Mouse (Mus musculus): ENCODE results near the gene Ppm1a. TPM values are rescaled to one million over a fixed set of nuclear protein-coding genes. Genes with fewer than 3 reads are reported as not detected.

The Ppm1a gene
- polyA plus RNA-seq, 1 experiment = 216 TPM

GRCm38 (mm10) chr12:72749500-72749899 is 7.8 kb upstream of the Ppm1a start:
- Histone ChIP-seq H3K4me1 (ENCODE audit: control insufficient read depth, insufficient read depth, insufficient read length, low read length) (0 out of 2 replicates have a peak, but pooled peaks cover 2% of the 10 kb centered on the region), H3K27ac (replicated peaks; ENCODE audit: low read depth, low read length) (0 out of 2 replicates have a peak overlapping the region, but pooled peaks have one; percentile 14)

DNA sequence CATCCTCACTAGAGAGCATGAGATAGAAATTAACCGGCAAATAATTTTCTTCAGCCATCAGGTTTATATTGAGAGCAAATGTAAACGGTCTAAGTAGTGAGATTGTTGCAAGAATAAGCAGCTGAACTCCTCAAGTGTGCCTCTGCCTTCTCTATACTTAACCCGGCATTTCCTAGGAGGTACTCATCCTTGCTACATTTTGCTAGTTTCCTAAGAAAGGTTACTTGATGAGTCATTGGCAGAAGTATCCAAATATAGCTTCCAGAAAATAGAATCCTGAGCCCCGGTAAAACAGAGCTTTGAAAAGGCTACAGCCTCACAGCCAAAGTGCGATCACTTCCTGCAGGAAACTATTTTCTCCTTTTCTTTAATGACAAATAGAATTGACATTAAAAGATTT is 7.2 kb upstream of the Ppm1a start:
- H3K4me3 ChIP-seq (ENCODE audit: insufficient read depth, low read depth, low read length) = no peak overlapping the region
- H3K27ac ChIP-seq (replicated peaks; ENCODE audit: low read depth, low read length) = 0 out of 2 replicates have a peak overlapping the region, but pooled peaks have one; percentile 14

More at GRCm38 (mm10) chr12:72749500-72749899, 7.8 kb upstream of the Ppm1a start:
- H3K4me3 ChIP-seq (ENCODE audit: insufficient read depth, low read depth, low read length) = no peak overlapping the region

DNA sequence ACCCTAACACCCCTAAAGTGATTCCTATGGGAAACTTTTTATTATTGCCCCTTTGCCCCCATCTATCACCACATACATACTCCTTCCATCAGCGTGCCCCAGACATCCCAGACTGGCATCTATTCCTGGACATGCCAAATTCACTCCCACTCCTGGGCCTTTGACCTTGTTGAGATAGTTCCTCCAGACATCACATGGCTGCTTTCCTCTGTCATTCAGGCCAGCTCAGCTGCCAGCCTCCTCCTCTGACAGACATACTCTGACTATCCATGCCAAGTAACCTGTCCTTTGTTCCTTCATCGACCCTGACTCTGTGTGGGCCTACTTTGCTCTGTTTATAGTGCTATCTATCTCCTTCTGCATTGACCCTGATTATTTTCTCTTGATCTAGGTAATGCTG is 6.6 kb upstream of the Ppm1a start:
- no peak overlapping the region for H3K27ac ChIP-seq (replicated peaks; ENCODE audit: low read depth, low read length)

More for the DNA sequence above, 7.2 kb upstream of the Ppm1a start:
- 0 out of 2 replicates have a peak, but pooled peaks cover 2% of the 10 kb centered on the region for H3K4me1 ChIP-seq (ENCODE audit: control insufficient read depth, insufficient read depth, insufficient read length, low read length)

DNA sequence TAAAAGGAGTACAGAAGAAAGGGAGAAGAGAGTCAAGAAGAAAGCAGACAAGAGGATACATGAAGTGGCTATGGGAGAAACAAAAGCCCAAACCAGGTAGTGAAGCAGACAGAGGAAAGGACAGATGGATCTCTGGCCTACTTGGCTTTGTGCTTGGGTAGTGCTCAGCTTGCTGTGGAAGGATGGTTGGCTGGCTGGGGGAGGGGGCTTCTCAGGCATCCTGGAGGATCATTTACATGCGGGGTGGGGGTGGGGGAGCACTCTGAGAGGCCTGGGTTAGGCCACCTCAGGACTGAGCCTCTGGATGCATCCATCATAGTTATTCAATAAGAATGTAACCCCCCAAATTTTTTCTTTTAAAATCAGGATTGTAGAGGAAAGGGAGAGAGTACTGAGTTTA is 341 bp downstream of the Ppm1a start:
- Histone ChIP-seq H3K4me1 (ENCODE audit: control insufficient read depth, insufficient read depth, insufficient read length, low read length) (no peaks in the 10 kb centered on the region; the same call in none of the 2 replicates), H3K27ac (replicated peaks; ENCODE audit: low read depth, low read length) (no peak overlapping the region), H3K4me3 (ENCODE audit: insufficient read depth, low read depth, low read length) (no peak overlapping the region)

More for the DNA sequence above, 6.6 kb upstream of the Ppm1a start:
- H3K4me1 ChIP-seq (ENCODE audit: control insufficient read depth, insufficient read depth, insufficient read length, low read length) = 0 out of 2 replicates have a peak, but pooled peaks cover 2% of the 10 kb centered on the region
- no peak overlapping the region for H3K4me3 ChIP-seq (ENCODE audit: insufficient read depth, low read depth, low read length)

- Histone ChIP-seq H3K27ac (replicated peaks; ENCODE audit: low read depth, low read length) (no peak overlapping the region), H3K4me1 (ENCODE audit: control insufficient read depth, insufficient read depth, insufficient read length, low read length) (peaks cover 2% of the 10 kb centered on the region), H3K4me3 (ENCODE audit: insufficient read depth, low read depth, low read length) (no peak overlapping the region)
These were observed 2.7 kb downstream of the Ppm1a start for GRCm38 (mm10) chr12:72759956-72760355.

- H3K4me3 ChIP-seq (ENCODE audit: insufficient read depth, low read depth, low read length) = peak overlapping the region; percentile 95
- peak overlapping the region; percentile 83 for H3K27ac ChIP-seq (replicated peaks; ENCODE audit: low read depth, low read length)
- H3K4me1 ChIP-seq (ENCODE audit: control insufficient read depth, insufficient read depth, insufficient read length, low read length) = peaks cover 2% of the 10 kb centered on the region
These were observed 3.3 kb downstream of the Ppm1a start for GRCm38 (mm10) chr12:72760376-72761229.

DNA sequence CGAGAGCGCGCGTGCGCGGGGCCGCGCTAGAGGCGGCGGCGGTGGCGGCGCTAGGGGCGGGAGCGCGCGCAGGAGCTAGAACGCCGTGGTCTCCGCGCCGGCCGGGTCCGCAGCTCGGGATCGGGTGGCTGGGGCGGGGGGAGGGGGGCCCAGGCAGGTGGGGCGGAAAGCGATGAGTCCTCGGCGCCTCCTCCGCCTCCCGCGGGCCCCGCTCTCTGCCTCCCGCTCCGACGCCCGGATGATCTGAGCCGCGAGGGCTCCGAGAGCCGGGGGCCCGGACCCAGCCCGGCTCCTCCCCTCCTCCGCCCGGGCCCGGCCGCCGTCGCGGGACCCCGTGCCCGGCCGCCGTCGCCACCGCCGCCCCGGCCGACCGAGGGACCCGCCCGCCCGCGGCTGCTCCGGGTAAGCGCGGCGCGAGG is 4.0 kb downstream of the Ppm1a start:
- Histone ChIP-seq H3K4me3 (ENCODE audit: insufficient read depth, low read depth, low read length) (peak overlapping the region; percentile 95), H3K27ac (replicated peaks; ENCODE audit: low read depth, low read length) (peak overlapping the region; percentile 78), H3K4me1 (ENCODE audit: control insufficient read depth, insufficient read depth, insufficient read length, low read length) (peaks cover 2% of the 10 kb centered on the region)

DNA sequence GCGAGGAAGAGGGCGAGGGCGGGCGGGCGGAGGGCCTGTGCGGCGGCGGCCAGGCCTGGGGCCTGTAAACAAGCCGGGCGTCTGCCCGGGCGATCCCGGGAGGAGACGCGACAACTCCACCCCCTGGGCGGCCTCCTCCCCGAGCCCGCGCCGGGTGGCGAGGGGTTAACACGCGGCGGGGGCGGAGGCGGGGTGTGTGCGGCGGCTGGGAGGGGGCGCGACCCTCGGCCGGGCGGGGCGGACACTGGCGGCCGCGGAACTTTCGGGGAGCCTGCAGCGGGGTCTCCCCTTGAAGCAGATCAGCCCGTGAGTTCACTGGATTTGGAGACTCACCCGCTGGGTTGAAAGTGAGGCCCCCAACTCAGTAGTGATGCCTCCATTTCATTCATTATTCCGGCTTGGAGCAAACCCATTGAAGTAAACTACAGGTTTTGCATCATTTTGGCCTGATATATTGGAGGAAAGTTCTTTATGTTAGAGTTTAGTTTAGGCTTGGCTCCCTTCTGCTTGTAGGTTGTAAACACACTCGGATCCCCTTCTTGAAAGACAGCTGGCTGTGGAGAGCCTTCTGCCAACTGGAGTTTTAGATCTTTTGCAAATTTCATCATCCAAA is 4.5 kb downstream of the Ppm1a start:
- Histone ChIP-seq H3K4me1 (ENCODE audit: control insufficient read depth, insufficient read depth, insufficient read length, low read length) (peaks cover 2% of the 10 kb centered on the region), H3K4me3 (ENCODE audit: insufficient read depth, low read depth, low read length) (peak overlapping the region; percentile 95), H3K27ac (replicated peaks; ENCODE audit: low read depth, low read length) (peak overlapping the region; percentile 78)

- H3K4me1 ChIP-seq (ENCODE audit: control insufficient read depth, insufficient read depth, insufficient read length, low read length) = peaks cover 2% of the 10 kb centered on the region
- H3K4me3 ChIP-seq (ENCODE audit: insufficient read depth, low read depth, low read length) = peak overlapping the region; percentile 95
- 0 out of 2 replicates have a peak overlapping the region, but pooled peaks have one; percentile 29 for H3K27ac ChIP-seq (replicated peaks; ENCODE audit: low read depth, low read length)
These were observed 5.2 kb downstream of the Ppm1a start for GRCm38 (mm10) chr12:72762502-72762901.

DNA sequence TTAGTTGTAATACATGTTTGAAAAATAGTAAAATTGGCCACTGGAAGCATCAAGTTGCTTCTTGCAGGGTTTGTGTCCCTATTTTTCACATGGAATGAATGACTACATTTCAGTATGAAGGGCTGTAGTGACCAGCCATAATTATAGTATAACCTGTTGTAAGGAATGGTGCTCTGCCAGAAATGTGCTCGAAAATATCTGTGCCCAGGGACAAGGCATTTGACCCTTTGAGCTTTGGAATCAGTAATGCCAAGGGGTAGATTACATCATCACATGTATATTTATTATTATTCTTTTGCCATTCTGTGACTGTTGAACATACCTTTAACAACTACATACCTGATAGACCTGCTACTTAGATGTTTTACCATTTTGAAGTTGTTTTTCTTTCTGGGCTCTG is 5.9 kb downstream of the Ppm1a start:
- Histone ChIP-seq H3K27ac (replicated peaks; ENCODE audit: low read depth, low read length) (peak overlapping the region; percentile 42; the same call in 1 of the 2 replicates), H3K4me3 (ENCODE audit: insufficient read depth, low read depth, low read length) (peak overlapping the region; percentile 28; the same call in 1 of the 2 replicates), H3K4me1 (ENCODE audit: control insufficient read depth, insufficient read depth, insufficient read length, low read length) (peaks cover 6% of the 10 kb centered on the region)

GRCm38 (mm10) chr12:72767809-72768208 is 10.6 kb downstream of the Ppm1a start:
- Histone ChIP-seq H3K27ac (replicated peaks; ENCODE audit: low read depth, low read length) (peak overlapping the region; percentile 72), H3K4me1 (ENCODE audit: control insufficient read depth, insufficient read depth, insufficient read length, low read length) (peaks cover 17% of the 10 kb centered on the region), H3K4me3 (ENCODE audit: insufficient read depth, low read depth, low read length) (no peak overlapping the region)

DNA sequence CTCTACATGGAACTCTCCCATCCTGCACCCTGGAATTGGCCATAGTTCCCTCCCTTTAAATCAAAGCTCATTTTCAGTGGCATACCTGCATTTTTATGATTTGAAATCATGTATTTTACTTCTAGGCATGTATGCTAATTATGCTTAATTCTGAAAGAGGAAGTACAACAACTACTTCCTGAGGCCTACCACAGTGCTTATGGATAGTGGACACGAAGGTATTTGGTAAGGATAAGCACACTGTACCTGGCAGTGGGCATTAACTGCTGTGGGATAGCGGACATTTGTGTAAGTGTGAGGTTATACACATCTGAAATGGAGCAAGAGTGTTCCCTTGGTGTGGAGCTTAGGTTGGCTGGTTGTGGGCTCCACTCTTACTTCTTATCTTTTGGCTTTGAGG is 11.0 kb downstream of the Ppm1a start:
- peak overlapping the region; percentile 72 for H3K27ac ChIP-seq (replicated peaks; ENCODE audit: low read depth, low read length)

DNA sequence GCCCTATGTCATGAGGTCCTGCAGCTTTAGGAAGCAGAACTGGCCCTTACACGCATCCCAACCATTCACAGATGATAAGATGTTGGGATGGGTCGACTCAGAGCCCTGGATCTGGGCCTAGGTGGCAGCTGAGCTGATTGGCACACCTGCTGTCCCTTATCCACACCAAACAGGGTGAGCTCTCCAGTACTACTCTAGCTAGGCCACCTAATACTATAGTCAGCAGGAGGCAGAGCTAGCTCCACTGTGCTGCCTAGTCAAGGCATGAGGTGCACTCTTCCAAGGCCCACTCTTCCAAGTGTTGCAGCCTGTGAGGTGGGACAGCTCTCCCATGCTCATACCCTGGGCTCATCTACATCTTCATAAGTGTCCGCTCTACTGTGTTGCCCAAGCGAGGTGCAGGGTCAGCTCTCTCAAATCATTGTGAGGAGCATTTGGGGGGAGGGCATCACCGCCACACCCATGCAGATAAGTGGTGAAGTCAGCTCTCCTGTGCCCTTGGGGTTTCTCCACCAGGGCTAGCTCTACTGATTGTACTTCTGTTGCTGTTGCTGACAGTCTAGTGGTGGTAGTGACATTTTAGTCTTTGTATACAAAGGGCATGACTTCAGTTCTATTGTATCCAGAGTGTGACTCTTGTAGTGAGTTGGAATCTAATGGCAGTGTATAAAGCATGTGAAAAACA is 12.4 kb downstream of the Ppm1a start:
- H3K4me1 ChIP-seq (ENCODE audit: control insufficient read depth, insufficient read depth, insufficient read length, low read length) = peaks cover 15% of the 10 kb centered on the region
- no peak overlapping the region for H3K4me3 ChIP-seq (ENCODE audit: insufficient read depth, low read depth, low read length)
- no peak overlapping the region for H3K27ac ChIP-seq (replicated peaks; ENCODE audit: low read depth, low read length)

More for the DNA sequence above, 11.0 kb downstream of the Ppm1a start:
- H3K4me1 ChIP-seq (ENCODE audit: control insufficient read depth, insufficient read depth, insufficient read length, low read length) = peaks cover 17% of the 10 kb centered on the region
- H3K4me3 ChIP-seq (ENCODE audit: insufficient read depth, low read depth, low read length) = no peak overlapping the region

- Histone ChIP-seq H3K4me3 (ENCODE audit: insufficient read depth, low read depth, low read length) (no peak overlapping the region), H3K4me1 (ENCODE audit: control insufficient read depth, insufficient read depth, insufficient read length, low read length) (peaks cover 15% of the 10 kb centered on the region), H3K27ac (replicated peaks; ENCODE audit: low read depth, low read length) (no peak overlapping the region)
These were observed 13.9 kb downstream of the Ppm1a start for GRCm38 (mm10) chr12:72771153-72771552.

GRCm38 (mm10) chr12:72771711-72772110 is 14.5 kb downstream of the Ppm1a start:
- H3K4me1 ChIP-seq (ENCODE audit: control insufficient read depth, insufficient read depth, insufficient read length, low read length) = peaks cover 15% of the 10 kb centered on the region
- no peak overlapping the region for H3K27ac ChIP-seq (replicated peaks; ENCODE audit: low read depth, low read length)
- no peak overlapping the region for H3K4me3 ChIP-seq (ENCODE audit: insufficient read depth, low read depth, low read length)
